Mouse (Mus musculus) heart, embryonic 14.5 days (tissue): Measurements from ENCODE around the gene Gid4. TPM values are rescaled to one million over a fixed set of nuclear protein-coding genes. Genes with fewer than 3 reads are reported as not detected.

ENCODE experiments used
- ATAC-seq: fragments of 200-750 bp; cut with Nextera tagmentation; 2 replicates; pipeline ENCODE4 v1.8.0; 2017; ENCODE audit warnings: low read depth, moderate TSS enrichment; ENCODE audit not compliant: insufficient number of reproducible peaks, insufficient read depth, low FRiP score
- H3K27ac ChIP-seq, 2 experiments: fragments of 200-500 bp in 1 of 2; fragments of 300-500 bp in 1 of 2; sonication (generic) in 1 of 2; replicated peaks in 1 of 2; 2 replicates each; pipeline ENCODE4 v1.5.1; 2012 to 2014; ENCODE audit warnings: low read depth in 2 of 2, low read length in 2 of 2, control low read depth in 1 of 2, mild to moderate bottlenecking in 1 of 2, mixed read lengths in 1 of 2; ENCODE audit not compliant: control insufficient read depth in 1 of 2, insufficient read depth in 1 of 2
- H3K27me3 ChIP-seq: fragments of 300-500 bp; sonication (generic); 2 replicates; pipeline ENCODE4 v1.6.1; 2014; ENCODE audit warnings: mild to moderate bottlenecking, low read length, control low read depth; ENCODE audit not compliant: control insufficient read depth, insufficient read depth
- H3K36me3 ChIP-seq: fragments of 300-500 bp; sonication (generic); 2 replicates; pipeline ENCODE4 v1.6.1; 2014; ENCODE audit warnings: mild to moderate bottlenecking, control low read depth, low read length, mixed read lengths; ENCODE audit not compliant: control insufficient read depth, insufficient read depth
- H3K4me1 ChIP-seq, 2 experiments: fragments of 200-500 bp in 1 of 2; fragments of 300-500 bp in 1 of 2; sonication (generic) in 1 of 2; 2 replicates each; pipeline ENCODE4 v1.6.1; 2012 to 2014; ENCODE audit warnings: low read length in 2 of 2, control low read depth in 1 of 2, mixed read lengths in 1 of 2; ENCODE audit not compliant: control insufficient read depth in 2 of 2, insufficient read depth in 2 of 2
- H3K4me2 ChIP-seq: fragments of 300-500 bp; sonication (generic); 2 replicates; pipeline ENCODE4 v1.6.1; 2014; ENCODE audit warnings: mild to moderate bottlenecking, low read length
- H3K4me3 ChIP-seq, 2 experiments: fragments of 200-500 bp in 1 of 2; fragments of 300-500 bp in 1 of 2; sonication (generic) in 1 of 2; 2 replicates each; pipeline ENCODE4 v1.5.1; 2012 to 2014; ENCODE audit warnings: low read length in 2 of 2, mild to moderate bottlenecking in 2 of 2, control low read depth in 1 of 2, low read depth in 1 of 2, moderate library complexity in 1 of 2; ENCODE audit not compliant: control insufficient read depth in 1 of 2, insufficient read depth in 1 of 2
- H3K9ac ChIP-seq: fragments of 300-500 bp; sonication (generic); 2 replicates; pipeline ENCODE4 v1.6.1; 2014; ENCODE audit warnings: mild to moderate bottlenecking, low read length
- H3K9me3 ChIP-seq: fragments of 300-500 bp; sonication (generic); 2 replicates; pipeline ENCODE4 v1.6.1; 2016; ENCODE audit warnings: low read length, control low read depth; ENCODE audit not compliant: control insufficient read depth
- WGBS: fragments of 180-500 bp; shearing (Covaris S2); extraction: QIAGEN DNeasy Blood & Tissue Kit; methylation state at CpG from one replicate; pipeline ENCODE4 v1.1.7; 2014; 5-methylcytosine and 5-hydroxymethylcytosine counted together
- polyA plus RNA-seq: library from polyadenylated mRNA; unstranded; fragments of >200 nt; fragmentation: Nextera tagmentation; extraction: Ambion mirVana; gene quantifications from 2 replicates; pipeline ENCODE4 v1.2.1, GENCODE M21; 2014

Gene Gid4
- polyA plus RNA-seq, 1 experiment from 2014 or later, result 23.4 TPM

DNA sequence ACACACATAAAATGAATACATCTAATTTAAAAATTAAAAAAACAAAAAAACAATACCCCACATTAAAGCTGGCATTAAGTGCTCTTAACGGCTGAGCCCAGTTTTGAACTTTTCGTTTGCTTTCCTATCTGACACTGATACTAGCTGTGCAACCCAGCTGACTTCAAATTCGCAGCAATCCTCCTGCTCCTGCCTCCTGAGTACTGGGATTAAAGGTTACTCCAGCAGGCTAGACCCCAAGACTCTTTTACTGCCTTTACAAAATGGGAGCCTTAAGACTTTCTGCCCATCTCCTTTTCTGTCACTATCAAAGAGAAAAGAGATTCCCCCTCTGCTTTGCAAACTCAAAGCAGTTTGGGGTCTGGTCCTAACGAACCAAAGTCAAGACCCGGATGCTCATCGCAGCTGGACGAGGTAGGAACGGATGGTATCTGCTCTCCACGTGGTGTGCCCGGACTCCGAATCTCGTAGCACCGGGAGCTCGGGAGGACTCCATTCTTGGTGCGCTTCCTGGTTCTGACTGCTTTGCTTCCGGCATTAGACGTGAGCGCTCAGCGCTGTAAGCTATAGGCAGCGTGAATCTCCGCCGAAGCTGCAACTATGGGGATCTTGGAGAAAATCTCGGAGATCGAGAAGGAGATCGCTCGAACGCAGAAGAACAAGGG is 37.3 kb downstream of the Gid4 start, which contains the start of gene Drg2:
Drg2 (plus strand) TSS at position 512 of the 665 bp plus-strand sequence.
- 5% methylated on average over 27 of the region's 27 CpGs for WGBS

DNA sequence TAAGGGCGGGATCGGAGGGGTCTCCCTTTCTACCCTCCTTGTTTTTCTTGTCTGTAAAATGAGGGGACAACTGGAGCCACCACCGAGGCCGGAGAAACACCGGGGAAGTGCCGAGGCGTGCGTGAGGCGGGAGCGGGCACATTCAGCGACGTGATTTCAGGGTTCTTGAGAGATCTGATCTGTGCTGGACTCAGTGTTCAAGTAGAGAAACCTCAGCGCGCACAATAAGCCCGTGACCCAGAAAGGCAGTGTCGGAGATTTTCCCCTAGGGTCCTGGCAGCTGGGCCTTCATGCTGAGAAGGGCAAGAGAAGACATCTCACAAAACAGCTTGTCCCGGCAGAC is 37.8 kb downstream of the Gid4 start:
- under 1% methylated on average over 17 of the region's 17 CpGs for WGBS
- peak overlapping the region; percentile 89 for H3K9ac ChIP-seq
- peak overlapping the region; percentile 90 for H3K4me2 ChIP-seq
- H3K36me3 ChIP-seq, result peaks cover 40% of the 10 kb centered on the region
- no peak for ATAC-seq
- peaks cover 6 to 14% of the 10 kb centered on the region in 2 experiments for H3K4me1 ChIP-seq
- peak overlapping the region; percentile 65 to 89 for H3K4me3 ChIP-seq
- H3K9me3 ChIP-seq, result no peaks in the 10 kb centered on the region
- H3K27ac ChIP-seq, result peak overlapping the region; percentile 43 to 63; a peak in 3 of 4 replicates
- H3K27me3 ChIP-seq, result no peaks in the 10 kb centered on the region

More for the DNA sequence above, 37.3 kb downstream of the Gid4 start, which contains the start of gene Drg2:
- peak; percentile 74 for ATAC-seq
- peak within 1 kb of the TSS; percentile 90 for H3K4me2 ChIP-seq
- H3K4me3 ChIP-seq, result peak within 1 kb of the TSS; percentile 65 to 89
- H3K36me3 ChIP-seq, result peaks cover 34% of the 10 kb centered on the region
- H3K4me1 ChIP-seq, result peaks cover 6 to 14% of the 10 kb centered on the region in 2 experiments
- no peaks in the 10 kb centered on the region for H3K9me3 ChIP-seq
- H3K9ac ChIP-seq, result peak within 1 kb of the TSS; percentile 89
- H3K27me3 ChIP-seq, result no peaks in the 10 kb centered on the region
- H3K27ac ChIP-seq, result peak within 1 kb of the TSS; percentile 43 to 63

- WGBS, result 91% methylated on average over 1 of the region's 1 CpGs
- Histone ChIP-seq H3K4me3 (no peak overlapping the region), H3K4me2 (no peak overlapping the region), H3K9ac (no peak overlapping the region), H3K36me3 (peaks cover 72% of the 10 kb centered on the region), H3K4me1 (peaks cover 6 to 14% of the 10 kb centered on the region in 2 experiments), H3K9me3 (no peaks in the 10 kb centered on the region), H3K27ac (no peak overlapping the region), H3K27me3 (no peaks in the 10 kb centered on the region)
- no peak for ATAC-seq
Observed at GRCm38 (mm10) chr11:60457973-60458372, 41.0 kb downstream of the Gid4 start.

DNA sequence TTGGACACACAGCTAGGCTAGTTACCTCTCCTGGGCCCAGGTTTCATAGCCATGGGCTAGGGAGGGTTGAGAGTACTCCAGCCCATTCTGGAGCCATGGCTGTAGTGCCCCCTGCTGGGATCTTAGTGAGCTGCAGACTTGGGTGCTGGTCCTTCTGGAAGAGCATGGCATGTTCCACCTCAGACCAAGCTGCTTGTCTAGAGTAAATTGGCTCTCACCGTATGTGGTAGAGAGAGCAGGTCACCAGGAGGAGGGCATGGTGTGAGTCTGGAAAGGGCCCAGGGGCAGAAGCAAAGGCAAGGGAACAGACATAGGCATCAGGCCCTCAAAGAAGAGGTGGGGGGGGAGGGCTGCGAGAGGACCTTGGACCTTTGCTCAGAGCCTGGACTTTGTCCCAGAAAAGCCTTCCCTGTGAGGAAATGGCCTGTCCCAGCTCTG is 49.0 kb downstream of the Gid4 start:
- Histone ChIP-seq H3K4me1 (no peaks in the 10 kb centered on the region), H3K9ac (no peak overlapping the region), H3K27ac (no peak overlapping the region), H3K9me3 (no peaks in the 10 kb centered on the region), H3K36me3 (peaks cover 93% of the 10 kb centered on the region), H3K27me3 (no peaks in the 10 kb centered on the region), H3K4me3 (no peak overlapping the region), H3K4me2 (no peak overlapping the region)
- 88% methylated on average over 2 of the region's 2 CpGs for WGBS
- no peak for ATAC-seq

- Histone ChIP-seq H3K9me3 (no peaks in the 10 kb centered on the region), H3K4me2 (no peak within 1 kb of the TSS), H3K4me3 (no peak within 1 kb of the TSS), H3K27me3 (no peaks in the 10 kb centered on the region), H3K4me1 (peaks cover 3 to 5% of the 10 kb centered on the region in 2 experiments; a peak in 3 of 4 replicates), H3K27ac (no peak within 1 kb of the TSS), H3K9ac (no peak within 1 kb of the TSS), H3K36me3 (peaks cover 62% of the 10 kb centered on the region)
- WGBS, result 88% methylated on average over 3 of the region's 3 CpGs
- ATAC-seq, result no peak
Observed at GRCm38 (mm10) chr11:60469039-60469438, 52.1 kb downstream of the Gid4 start, which contains the start of gene Myo15. Gene Myo15, plus strand, starts transcription at chr11:60469339.

- peaks cover 45% of the 10 kb centered on the region for H3K36me3 ChIP-seq
Observed at GRCm38 (mm10) chr11:60470743-60471142, 53.8 kb downstream of the Gid4 start.

DNA sequence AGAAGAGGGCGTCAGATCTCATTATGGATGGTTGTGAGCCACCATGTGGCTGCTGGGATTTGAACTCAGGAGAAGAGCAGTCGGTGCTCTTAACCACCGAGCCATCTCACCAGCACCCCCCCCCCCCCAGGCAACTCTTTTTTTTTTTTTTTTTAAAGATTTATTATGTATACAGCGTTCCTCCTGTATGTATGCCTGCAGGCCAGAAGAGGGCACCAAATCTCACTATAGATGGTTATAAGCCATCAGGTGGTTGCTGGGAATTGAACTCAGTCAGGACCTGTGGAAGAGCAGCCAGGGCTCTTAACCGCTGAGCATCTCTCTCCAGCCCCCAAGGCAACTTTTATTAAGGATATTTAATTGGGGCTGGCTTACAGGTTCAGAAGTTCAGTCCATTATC is 57.6 kb downstream of the Gid4 start:
- Histone ChIP-seq H3K27me3 (no peaks in the 10 kb centered on the region), H3K4me2 (no peak overlapping the region), H3K4me3 (no peak overlapping the region), H3K36me3 (peaks cover 9% of the 10 kb centered on the region), H3K4me1 (peaks cover 10% of the 10 kb centered on the region in 2 experiments; a peak in 3 of 4 replicates), H3K9me3 (no peaks in the 10 kb centered on the region), H3K9ac (no peak overlapping the region), H3K27ac (no peak overlapping the region)
- 77% methylated on average over 5 of the region's 5 CpGs for WGBS
- ATAC-seq, result no peak

More at GRCm38 (mm10) chr11:60470743-60471142, 53.8 kb downstream of the Gid4 start:
- H3K4me2 ChIP-seq, result no peak overlapping the region
- H3K9ac ChIP-seq, result no peak overlapping the region
- no peaks in the 10 kb centered on the region for H3K27me3 ChIP-seq
- no peak overlapping the region for H3K27ac ChIP-seq
- 79% methylated on average over 9 of the region's 9 CpGs for WGBS
- ATAC-seq, result no peak
- no peaks in the 10 kb centered on the region for H3K9me3 ChIP-seq
- no peak overlapping the region for H3K4me3 ChIP-seq
- H3K4me1 ChIP-seq, result peaks cover 3 to 5% of the 10 kb centered on the region in 2 experiments; a peak in 3 of 4 replicates
